16 mouse cellular contexts compared by ENCODE assay signal in genomic region chr19:56535064-56535463, GRCm38 (mm10). TPM values are rescaled to one million over a fixed set of nuclear protein-coding genes. Genes with fewer than 3 reads are reported as not detected.
DNase-seq lines count a peak whose midpoint lies in the region; ATAC-seq lines count a peak whose summit lies in the region.
"Had no signal": no experiment of that assay in that cellular context is flagged by ENCODE, and none has a peak within 500 bp of the region (broad histone marks: within the 10 kb centered on the region; RNA-seq: fewer than 3 reads in every experiment).

No protein-coding gene starts in this region.

- H3K9me3 ChIP-seq in heart, embryonic 11.5 days (replicated peaks; ENCODE audit: control insufficient read depth, low read length): no peaks in the 10 kb centered on the region
- H3K9me3 ChIP-seq in liver, embryonic 16.5 days (replicated peaks; ENCODE audit: control insufficient read depth, low read length): no peaks in the 10 kb centered on the region
- H3K9me3 ChIP-seq: forebrain, embryonic 12.5 days; limb, embryonic 13.5 days had no signal

- no peak overlapping the region for H3K4me3 ChIP-seq in heart, embryonic 11.5 days (ENCODE audit: low read depth, low read length)
- H3K4me3 ChIP-seq in liver, embryonic 16.5 days (ENCODE audit: low read depth, low read length): no peak overlapping the region
- H3K4me3 ChIP-seq: forebrain, embryonic 12.5 days; limb, embryonic 13.5 days had no signal

- H3K36me3 ChIP-seq in heart, embryonic 11.5 days (ENCODE audit: control insufficient read depth, insufficient read depth, low read length): no peaks in the 10 kb centered on the region
- H3K36me3 ChIP-seq in liver, embryonic 16.5 days (ENCODE audit: control insufficient read depth, insufficient read depth): peaks cover 18% of the 10 kb centered on the region

- H3K27me3 ChIP-seq in heart, embryonic 11.5 days (ENCODE audit: control insufficient read depth, insufficient read depth, low read length): no peaks in the 10 kb centered on the region
- H3K27me3 ChIP-seq in liver, embryonic 16.5 days (ENCODE audit: control insufficient read depth, insufficient read depth, low read depth, low read length): no peaks in the 10 kb centered on the region
- H3K27me3 ChIP-seq: forebrain, embryonic 12.5 days; limb, embryonic 13.5 days had no signal

- no peak for ATAC-seq in heart, embryonic 11.5 days (replicated peaks; ENCODE audit: insufficient number of reproducible peaks, low FRiP score, low TSS enrichment)
- ATAC-seq in liver, embryonic 16.5 days (ENCODE audit: low read depth): peak; percentile 39; the same call in 1 of the 2 replicates
- peak; percentile 51; the same call in 1 of the 2 replicates for ATAC-seq in monocyte, adult 5-6 weeks (replicated peaks; ENCODE audit: insufficient number of reproducible peaks, low FRiP score, low TSS enrichment, poor library complexity, severe bottlenecking)

- H3K4me1 ChIP-seq in heart, embryonic 11.5 days (ENCODE audit: control insufficient read depth, insufficient read depth, low read length): peaks cover 2% of the 10 kb centered on the region; the same call in 1 of the 2 replicates
- no peaks in the 10 kb centered on the region; the same call in none of the 2 replicates for H3K4me1 ChIP-seq in liver, embryonic 16.5 days (ENCODE audit: control insufficient read depth, low read depth, low read length)
- H3K4me1 ChIP-seq: forebrain, embryonic 12.5 days; limb, embryonic 13.5 days had no signal

- no peak overlapping the region for H3K9ac ChIP-seq in heart, embryonic 11.5 days (ENCODE audit: low read depth, low read length)
- no peak overlapping the region for H3K9ac ChIP-seq in liver, embryonic 16.5 days (ENCODE audit: low read depth, low read length)
- H3K9ac ChIP-seq: forebrain, embryonic 12.5 days; hindbrain, embryonic 14.5 days; limb, embryonic 13.5 days had no signal

- DNase-seq in heart, adult 8-10 months (ENCODE audit: low spot score): peak; percentile 21
- peak; percentile 82 for DNase-seq in adipocyte (ENCODE audit: low spot score)
- no peak for DNase-seq in kidney, postnatal 36 days
- DNase-seq in testis, postnatal 10 days (ENCODE audit: low spot score): no peak
- no peak for DNase-seq in ovary, postnatal 14 days (ENCODE audit: low spot score)
- DNase-seq: cerebellum, adult 11 months; embryo, embryonic 11 days; gastrocnemius, postnatal 36 days; thymus, postnatal 14 days had no signal

- H3K27ac ChIP-seq in heart, embryonic 11.5 days (ENCODE audit: low read depth, low read length): no peak overlapping the region
- H3K27ac ChIP-seq in liver, embryonic 16.5 days (ENCODE audit: low read length): no peak overlapping the region; the same call in 1 of the 2 replicates
- H3K27ac ChIP-seq: forebrain, embryonic 12.5 days; hindbrain, embryonic 14.5 days; kidney, postnatal 0 days; limb, embryonic 13.5 days had no signal

- WGBS in heart, embryonic 11.5 days (ENCODE audit: insufficient replicate concordance): 80% methylated on average over 9 of the region's 9 CpGs
- 63% methylated on average over 9 of the region's 9 CpGs for WGBS in liver, embryonic 16.5 days (ENCODE audit: insufficient replicate concordance)

- no peak overlapping the region for H3K4me2 ChIP-seq in heart, embryonic 11.5 days
- no peak overlapping the region for H3K4me2 ChIP-seq in liver, embryonic 16.5 days (ENCODE audit: low read depth, low read length)
- H3K4me2 ChIP-seq: forebrain, embryonic 12.5 days; hindbrain, embryonic 14.5 days; limb, embryonic 13.5 days had no signal

RNA-seq across cellular contexts. Expression of gene Dclre1a, which starts 13.0 kb away (rescaled TPM):
- 10 to 100 TPM in 2 of 4 experiments, 1 to 10 TPM in 2; 7.4 to 12.5 (median 10.6) TPM for total RNA-seq in heart, adult 8-10 months (2022)
- polyA plus RNA-seq in heart, embryonic 11.5 days (2014; fragmentation: Nextera tagmentation; extraction: Ambion mirVana): 13.6 and 14.6 TPM in 2 replicates
- 16.1 and 16.9 TPM in 2 replicates for polyA plus RNA-seq in liver, embryonic 16.5 days (2015; fragmentation: Nextera tagmentation; extraction: Ambion mirVana)
- 6.1 to 14.0 TPM (median 8.7 TPM) in 3 replicates for total RNA-seq in monocyte, adult 5-6 weeks (2017)

RNA-seq across cellular contexts. Expression of gene Nhlrc2, which starts 13.0 kb away (rescaled TPM):
- 10 to 100 TPM; 25.7 to 28.2 (median 27.7) TPM for total RNA-seq in heart, adult 8-10 months (2022)
- 13.1 and 14.3 TPM in 2 replicates for polyA plus RNA-seq in heart, embryonic 11.5 days (2014; fragmentation: Nextera tagmentation; extraction: Ambion mirVana)
- 7.2 and 7.8 TPM in 2 replicates for polyA plus RNA-seq in liver, embryonic 16.5 days (2015; fragmentation: Nextera tagmentation; extraction: Ambion mirVana)
- 20.5 to 39.8 TPM (median 25.3 TPM) in 3 replicates for total RNA-seq in monocyte, adult 5-6 weeks (2017)

Comparison
In these comparisons a context has a peak if more than half of its experiments do, and no peak if none do; other contexts are left out.
1. DNase-seq: peak in heart, adult 8-10 months (single experiment) and adipocyte (single experiment); none in kidney, postnatal 36 days (0 of 2), testis, postnatal 10 days (single experiment) and ovary, postnatal 14 days (single experiment).